Mouse (Mus musculus) bone marrow macrophage, adult 2 months (primary cell): ENCODE data around the gene Gria1.

Source experiments
- CTCF ChIP-seq: IDR thresholded peaks from 2 replicates; pipeline ENCODE4 v1.5.1; 2012; ENCODE audit warnings: low read depth, mild to moderate bottlenecking, low read length, moderate library complexity
- POLR2A ChIP-seq: IDR thresholded peaks from 2 replicates; pipeline ENCODE4 v1.6.1; 2012; ENCODE audit warnings: mild to moderate bottlenecking, low read depth, low read length, borderline replicate concordance

DNA sequence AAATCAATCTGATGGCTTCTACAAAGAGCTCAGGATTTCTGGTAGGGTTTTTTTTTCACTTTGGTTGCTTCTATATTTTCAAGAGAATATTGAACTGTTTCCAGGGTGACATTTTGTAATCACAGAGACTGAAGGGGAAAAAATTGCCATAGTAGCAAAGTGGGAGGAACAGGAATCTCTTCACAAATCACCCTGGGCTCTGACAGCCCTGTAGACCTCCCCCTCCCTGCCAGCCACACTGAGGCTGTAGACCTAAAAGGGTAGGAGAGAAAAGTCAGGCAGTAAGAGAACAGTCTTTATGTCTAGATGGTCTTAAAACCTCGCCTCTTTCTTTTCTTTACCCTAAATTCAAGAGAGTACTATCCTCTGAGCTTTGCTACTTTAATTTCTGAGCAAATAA lies 38.4 kb upstream of the Gria1 start:
- TF ChIP-seq CTCF (no peak), POLR2A (no peak)
